Mouse (Mus musculus) liver, postnatal 0 days (tissue): Measurements from ENCODE around the gene Spats2.

Experiments
- CTCF ChIP-seq: sonication (generic); IDR thresholded peaks from 2 replicates; pipeline ENCODE4 v1.5.1; 2016; ENCODE audit warnings: antibody characterized with exemption, low read depth
- EP300 ChIP-seq: IDR thresholded peaks from 2 replicates; pipeline ENCODE4 v1.6.1; 2016; ENCODE audit warnings: antibody characterized with exemption, low read depth, mild to moderate bottlenecking

GRCm38 (mm10) chr15:99205959-99206358 lies 80.2 kb downstream of the Spats2 start:
- TF ChIP-seq EP300, result no peak
- no peak for TF ChIP-seq CTCF
